Mouse (Mus musculus) liver, embryonic 13.5 days (tissue): ENCODE data around the gene Gm21961. TPM values are rescaled to one million over a fixed set of nuclear protein-coding genes. Genes with fewer than 3 reads are reported as not detected.
"Not testable (repeated sequence)": the region's sequence is repeated elsewhere in the genome, so short reads cannot be mapped to it uniquely, and the experiment has no call there.

Experiments used
- ATAC-seq: fragments of 200-750 bp; cut with Nextera tagmentation; 2 replicates; pipeline ENCODE4 v1.8.0; 2017; ENCODE audit warnings: low read depth, mild to moderate bottlenecking, moderate number of reproducible peaks, moderate library complexity
- DNase-seq: peaks from one replicate; pipeline ENCODE4 v3.0.0; 2022
- H3K27ac ChIP-seq: fragments of 300-500 bp; sonication (generic); 2 replicates; pipeline ENCODE4 v1.5.1; 2015; ENCODE audit warnings: moderate library complexity, mild to moderate bottlenecking, inconsistent platforms
- H3K27me3 ChIP-seq: fragments of 300-500 bp; sonication (generic); 2 replicates; pipeline ENCODE4 v1.6.1; 2015; ENCODE audit warnings: mild to moderate bottlenecking, inconsistent platforms
- H3K36me3 ChIP-seq: fragments of 300-500 bp; sonication (generic); 2 replicates; pipeline ENCODE4 v1.6.1; 2015; ENCODE audit warnings: mild to moderate bottlenecking, inconsistent platforms
- H3K4me1 ChIP-seq: fragments of 300-500 bp; sonication (generic); replicated peaks from 2 replicates; pipeline ENCODE4 v1.6.1; 2015; ENCODE audit warnings: inconsistent platforms
- H3K4me2 ChIP-seq: fragments of 300-500 bp; sonication (generic); 2 replicates; pipeline ENCODE4 v1.6.1; 2015; ENCODE audit warnings: inconsistent platforms, mild to moderate bottlenecking, moderate library complexity
- H3K4me3 ChIP-seq: fragments of 300-500 bp; sonication (generic); replicated peaks from 2 replicates; pipeline ENCODE4 v1.5.1; 2015; ENCODE audit warnings: mild to moderate bottlenecking, inconsistent platforms
- H3K9ac ChIP-seq: fragments of 300-500 bp; sonication (generic); 2 replicates; pipeline ENCODE4 v1.6.1; 2015; ENCODE audit warnings: mild to moderate bottlenecking, inconsistent platforms
- H3K9me3 ChIP-seq: fragments of 300-500 bp; sonication (generic); replicated peaks from 2 replicates; pipeline ENCODE4 v1.6.1; 2016; ENCODE audit warnings: inconsistent platforms
- WGBS: fragments of 180-500 bp; shearing (Covaris S2); methylation state at CpG from one replicate; pipeline ENCODE4 v1.1.7; 2015; ENCODE audit not compliant: insufficient replicate concordance; 5-methylcytosine and 5-hydroxymethylcytosine counted together
- polyA plus RNA-seq: library from polyadenylated mRNA; unstranded; fragments of >200 nt; fragmentation: Nextera tagmentation; extraction: Ambion mirVana; gene quantifications from 2 replicates; pipeline ENCODE4 v1.2.1, GENCODE M21; 2015

Gene Gm21961
- polyA plus RNA-seq: not detected in 2 replicates

- no peak within 1 kb of the TSS for H3K4me2 ChIP-seq
- no peak within 1 kb of the TSS for H3K27ac ChIP-seq
- H3K27me3 ChIP-seq: no peaks in the 10 kb centered on the region
- H3K4me1 ChIP-seq: no peaks in the 10 kb centered on the region
- H3K9me3 ChIP-seq: no peaks in the 10 kb centered on the region
- no peak within 1 kb of the TSS for H3K4me3 ChIP-seq
- ATAC-seq (no peak), DNase-seq (no peak)
- no peaks in the 10 kb centered on the region for H3K36me3 ChIP-seq
- H3K9ac ChIP-seq: no peak within 1 kb of the TSS
- 74% methylated on average over 5 of the region's 5 CpGs for WGBS
Observed at GRCm38 (mm10) chr15:65014804-65015203, at the start of gene Gm21961. Gm21961 (minus strand) TSS chr15:65014904.

DNA sequence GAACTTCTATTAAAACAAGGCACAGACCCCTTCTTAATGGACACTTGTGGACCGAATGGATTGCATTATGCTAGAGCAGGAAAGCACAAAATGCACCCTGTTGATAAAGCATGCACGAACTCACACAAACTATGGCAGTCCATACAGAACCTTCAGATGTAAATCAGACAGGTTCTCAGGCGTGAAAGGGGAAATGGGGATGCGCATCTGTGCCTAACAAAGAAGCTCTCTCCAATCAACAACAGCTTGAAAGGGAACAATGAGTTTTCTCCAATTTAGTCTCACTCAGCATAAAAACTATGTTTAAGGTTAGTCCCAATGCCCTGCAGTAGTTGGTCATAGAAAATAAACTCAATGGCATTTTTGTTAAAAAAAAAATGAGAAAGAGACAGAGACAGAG is 27.3 kb upstream of the Gm21961 start:
- H3K4me3 ChIP-seq: no peak overlapping the region
- no peak overlapping the region for H3K4me2 ChIP-seq
- no peaks in the 10 kb centered on the region for H3K9me3 ChIP-seq
- 46% methylated on average over 4 of the region's 4 CpGs for WGBS
- no peaks in the 10 kb centered on the region for H3K27me3 ChIP-seq
- no peaks in the 10 kb centered on the region for H3K4me1 ChIP-seq
- no peak overlapping the region for H3K27ac ChIP-seq
- no peaks in the 10 kb centered on the region for H3K36me3 ChIP-seq
- no peak overlapping the region for H3K9ac ChIP-seq
- no peak for ATAC-seq
- DNase-seq: no peak

DNA sequence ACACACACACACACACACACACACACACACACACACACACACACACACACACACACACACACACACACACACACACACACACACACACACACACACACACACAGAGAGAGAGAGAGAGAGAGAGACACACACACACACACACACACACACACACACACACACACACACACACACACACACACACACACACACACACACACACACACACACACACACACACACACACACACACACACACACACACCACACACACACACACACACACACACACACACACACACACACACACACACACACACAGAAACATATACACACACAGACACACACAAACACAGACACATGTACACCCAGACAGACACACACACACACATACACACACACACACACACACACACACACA is 24.5 kb upstream of the Gm21961 start:
- H3K27ac ChIP-seq, H3K36me3 ChIP-seq, DNase-seq, H3K27me3 ChIP-seq, H3K4me2 ChIP-seq, H3K9me3 ChIP-seq, H3K9ac ChIP-seq, H3K4me1 ChIP-seq, H3K4me3 ChIP-seq, ATAC-seq: not testable (repeated sequence)

DNA sequence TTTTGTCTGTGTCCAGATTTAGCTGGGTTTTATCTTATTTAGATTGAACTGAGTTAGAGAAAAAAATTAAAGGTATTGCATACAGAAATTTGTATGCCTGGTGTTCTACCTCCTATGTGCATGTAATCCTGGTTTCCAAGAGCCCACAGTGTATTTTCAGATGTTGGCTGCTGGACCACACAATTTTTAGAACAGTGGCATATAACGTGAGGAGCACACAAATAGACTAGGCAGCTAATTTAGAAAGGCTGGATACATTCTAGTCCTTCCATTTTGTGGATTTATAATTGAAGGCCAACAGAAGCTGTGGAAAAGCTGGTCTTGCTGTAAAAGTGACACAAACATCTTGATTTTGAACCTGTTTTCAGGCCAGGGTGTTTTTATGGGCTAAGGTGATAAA is 3.3 kb upstream of the Gm21961 start:
- no peaks in the 10 kb centered on the region for H3K27me3 ChIP-seq
- H3K9me3 ChIP-seq: no peaks in the 10 kb centered on the region
- ATAC-seq (no peak), DNase-seq (no peak)
- no peaks in the 10 kb centered on the region for H3K4me1 ChIP-seq
- WGBS: 44% methylated on average over 1 of the region's 1 CpGs
- no peak overlapping the region for H3K4me3 ChIP-seq
- no peaks in the 10 kb centered on the region for H3K36me3 ChIP-seq
- no peak overlapping the region for H3K9ac ChIP-seq
- no peak overlapping the region for H3K27ac ChIP-seq
- H3K4me2 ChIP-seq: no peak overlapping the region

GRCm38 (mm10) chr15:65006177-65006576 is 8.5 kb downstream of the Gm21961 start:
- no peaks in the 10 kb centered on the region for H3K9me3 ChIP-seq
- DNase-seq: no peak
- no peak overlapping the region for H3K9ac ChIP-seq
- no peak overlapping the region for H3K4me3 ChIP-seq
- H3K36me3 ChIP-seq: no peaks in the 10 kb centered on the region
- no peak overlapping the region for H3K4me2 ChIP-seq
- ATAC-seq: no peak
- H3K27me3 ChIP-seq: no peaks in the 10 kb centered on the region
- no peaks in the 10 kb centered on the region for H3K4me1 ChIP-seq
- no peak overlapping the region for H3K27ac ChIP-seq

DNA sequence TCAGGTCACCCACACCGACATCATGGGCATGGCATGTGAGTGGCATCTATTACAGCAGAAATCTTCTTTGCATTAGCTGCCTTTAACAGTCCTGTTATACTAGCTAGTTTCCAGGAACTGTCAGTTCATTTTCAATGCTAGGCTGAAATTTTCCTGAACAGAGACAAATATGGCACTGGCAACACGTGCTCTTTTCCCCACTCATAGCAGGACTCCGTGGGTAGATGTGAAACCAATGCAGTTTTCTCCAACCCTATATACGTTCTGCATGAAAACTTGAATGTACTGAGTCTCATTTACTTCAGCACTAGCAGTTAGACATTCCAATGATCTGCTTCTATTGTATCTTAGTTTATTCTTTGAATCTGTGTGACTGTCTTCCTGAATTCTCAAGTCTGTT is 20.2 kb downstream of the Gm21961 start:
- WGBS: 58% methylated on average over 4 of the region's 4 CpGs
- H3K27ac ChIP-seq: no peak overlapping the region
- H3K4me3 ChIP-seq: no peak overlapping the region
- DNase-seq (no peak), ATAC-seq (no peak)
- no peaks in the 10 kb centered on the region for H3K4me1 ChIP-seq
- no peaks in the 10 kb centered on the region for H3K9me3 ChIP-seq
- H3K9ac ChIP-seq: no peak overlapping the region
- H3K36me3 ChIP-seq: no peaks in the 10 kb centered on the region
- H3K27me3 ChIP-seq: no peaks in the 10 kb centered on the region
- no peak overlapping the region for H3K4me2 ChIP-seq

- ATAC-seq: no peak
- Histone ChIP-seq H3K4me2 (no peak overlapping the region), H3K27me3 (no peaks in the 10 kb centered on the region), H3K27ac (no peak overlapping the region), H3K9ac (no peak overlapping the region), H3K4me1 (no peaks in the 10 kb centered on the region), H3K4me3 (no peak overlapping the region), H3K9me3 (no peaks in the 10 kb centered on the region), H3K36me3 (no peaks in the 10 kb centered on the region)
- DNase-seq: no peak
- WGBS: 37% methylated on average over 2 of the region's 2 CpGs
Observed at GRCm38 (mm10) chr15:64979976-64980375, 34.7 kb downstream of the Gm21961 start.

- Histone ChIP-seq H3K27ac (no peak overlapping the region), H3K27me3 (no peaks in the 10 kb centered on the region), H3K4me2 (no peak overlapping the region), H3K36me3 (no peaks in the 10 kb centered on the region), H3K9me3 (no peaks in the 10 kb centered on the region), H3K4me1 (no peaks in the 10 kb centered on the region), H3K4me3 (no peak overlapping the region), H3K9ac (no peak overlapping the region)
- ATAC-seq (no peak), DNase-seq (no peak)
- 63% methylated on average over 7 of the region's 7 CpGs for WGBS
Observed at GRCm38 (mm10) chr15:64976044-64976805, 38.5 kb downstream of the Gm21961 start.

Other genes with a start within 250 kb of the Gm21961 start
- not detected in 2 replicates for gene Gm21798, start 197.2 kb downstream of the Gm21961 start, polyA plus RNA-seq